Mouse (Mus musculus) bone marrow macrophage, adult 2 months (primary cell): Measurements from ENCODE around the gene Setdb1.

Experiments used
- CTCF ChIP-seq: IDR thresholded peaks from 2 replicates; pipeline ENCODE4 v1.5.1; 2012; ENCODE audit warnings: low read depth, mild to moderate bottlenecking, low read length, moderate library complexity
- POLR2A ChIP-seq: IDR thresholded peaks from 2 replicates; pipeline ENCODE4 v1.6.1; 2012; ENCODE audit warnings: mild to moderate bottlenecking, low read depth, low read length, borderline replicate concordance

GRCm38 (mm10) chr3:95283589-95283941 lies 73.4 kb downstream of the Setdb1 start:
- no peak for TF ChIP-seq POLR2A
- TF ChIP-seq CTCF, result no peak
